Mouse (Mus musculus) adrenal gland, postnatal 36 days (tissue): ENCODE measurements around the gene Gtpbp8. TPM values are rescaled to one million over a fixed set of nuclear protein-coding genes. Genes with fewer than 3 reads are reported as not detected.

Source experiments
- DNase-seq, 2 experiments: peaks; one replicate each; pipeline ENCODE4 v3.0.0; 2021; ENCODE audit warnings: mixed read lengths in 1 of 2
- total RNA-seq, 2 experiments: library from RNA; stranded (reverse); gene quantifications; 2 replicates each; pipeline ENCODE4 v1.2.3; 2021

Gene Gtpbp8
- total RNA-seq, 2 experiments from 2014 or later, result 18.2 to 19.1 TPM

- DNase-seq, result no peak
Observed at GRCm38 (mm10) chr16:44688507-44688906, 57.7 kb downstream of the Gtpbp8 start.

GRCm38 (mm10) chr16:44687719-44688420, 58.3 kb downstream of the Gtpbp8 start:
- no peak for DNase-seq

- DNase-seq, result no peak
Observed at GRCm38 (mm10) chr16:44686991-44687718, 59.0 kb downstream of the Gtpbp8 start.

Other genes with a start within 250 kb of the Gtpbp8 start
- 10 to 100 TPM; 42.4 to 82.2 TPM for gene Boc, start 187.5 kb downstream of the Gtpbp8 start, total RNA-seq
- gene Nepro, start 22.1 kb downstream of the Gtpbp8 start, total RNA-seq, result 10 to 100 TPM; 11.0 to 12.6 TPM
- gene Cd200r1, start 19.4 kb upstream of the Gtpbp8 start, total RNA-seq, result under 1 TPM; 0.36 to 0.50 TPM
- gene Cd200r4, start 65.4 kb upstream of the Gtpbp8 start, total RNA-seq, result not detected
- not detected for gene Cd200r2, start 120.7 kb upstream of the Gtpbp8 start, total RNA-seq
- not detected for gene Cd200r3, start 197.3 kb upstream of the Gtpbp8 start, total RNA-seq